Mouse (Mus musculus) thymus, adult 2 months (tissue): ENCODE data around the gene Cacnb4. TPM values are rescaled to one million over a fixed set of nuclear protein-coding genes. Genes with fewer than 3 reads are reported as not detected.

Experiments
- DNase-seq: peaks from one replicate; pipeline ENCODE4 v3.0.0; 2021
- H3K27ac ChIP-seq: fragments of 200-500 bp; 2 replicates; pipeline ENCODE4 v1.5.1; 2012; ENCODE audit warnings: low read length, control low read depth; ENCODE audit not compliant: control insufficient read depth, insufficient read depth
- H3K27me3 ChIP-seq: fragments of 200-500 bp; 2 replicates; pipeline ENCODE4 v1.6.1; 2012; ENCODE audit warnings: mild to moderate bottlenecking, low read length, moderate library complexity, mixed read lengths; ENCODE audit not compliant: control insufficient read depth, insufficient read depth
- H3K36me3 ChIP-seq: fragments of 200-500 bp; 2 replicates; pipeline ENCODE4 v1.6.1; 2012; ENCODE audit warnings: mild to moderate bottlenecking, low read length, moderate library complexity; ENCODE audit not compliant: control insufficient read depth, insufficient read depth
- H3K4me1 ChIP-seq: fragments of 200-500 bp; replicated peaks from 2 replicates; pipeline ENCODE4 v1.6.1; 2012; ENCODE audit warnings: low read length; ENCODE audit not compliant: control insufficient read depth, insufficient read depth
- H3K4me3 ChIP-seq: fragments of 200-500 bp; 2 replicates; pipeline ENCODE4 v1.5.1; 2012; ENCODE audit warnings: mild to moderate bottlenecking, low read length, control low read depth, moderate library complexity; ENCODE audit not compliant: control insufficient read depth, insufficient read depth
- CTCF ChIP-seq: fragments of 200-500 bp; IDR thresholded peaks from 2 replicates; pipeline ENCODE4 v1.5.1; 2012; ENCODE audit warnings: mild to moderate bottlenecking, control low read depth, low read length, moderate library complexity, borderline replicate concordance; ENCODE audit not compliant: control insufficient read depth, poor library complexity, insufficient read depth; ENCODE audit errors: extremely low read depth
- POLR2A ChIP-seq: fragments of 200-500 bp; IDR thresholded peaks from 2 replicates; pipeline ENCODE4 v1.6.1; 2012; ENCODE audit warnings: mild to moderate bottlenecking, low read length, control low read depth, moderate library complexity; ENCODE audit not compliant: control insufficient read depth, poor library complexity, insufficient read depth; ENCODE audit errors: extremely low read depth
- whole genome bisulfite sequencing: fragments of 180-500 bp; shearing (Covaris S2); methylation state at CpG from one replicate; pipeline ENCODE4 v1.1.7; 2018; 5-methylcytosine and 5-hydroxymethylcytosine counted together
- polyA plus RNA-seq: library from polyadenylated mRNA; depleted of rRNA; stranded (reverse); fragments of >200 nt; gene quantifications from 2 replicates; pipeline ENCODE4 v1.2.3, GENCODE M21; 2012

The Cacnb4 gene
- polyA plus RNA-seq, 1 experiment = 0.04 TPM

DNA sequence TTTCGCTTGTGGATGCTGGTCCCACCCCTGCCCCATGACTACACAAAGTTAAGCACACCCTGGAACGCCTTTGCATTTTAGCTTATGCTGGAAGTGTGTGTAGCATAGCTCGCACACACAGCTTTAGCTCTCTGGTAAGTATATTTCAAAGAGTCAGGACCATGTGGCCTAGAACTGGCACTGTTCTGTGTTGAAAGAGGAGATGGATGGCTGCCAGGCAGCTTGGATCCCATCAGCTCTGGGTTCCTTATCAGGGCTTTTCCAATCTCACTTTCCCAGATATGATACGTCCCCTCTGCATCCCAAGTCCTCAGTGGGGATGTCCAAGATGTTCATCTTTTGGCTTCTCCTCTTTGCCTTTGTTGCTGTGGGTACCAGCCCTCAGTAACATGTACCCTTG lies 157.9 kb downstream of the Cacnb4 start:
- H3K27ac ChIP-seq = no peak overlapping the region
- 96% methylated on average over 4 of the region's 4 CpGs for WGBS
- no peaks in the 10 kb centered on the region for H3K4me1 ChIP-seq
- no peaks in the 10 kb centered on the region for H3K27me3 ChIP-seq
- DNase-seq = no peak
- H3K36me3 ChIP-seq = no peaks in the 10 kb centered on the region
- TF ChIP-seq POLR2A = no peak
- TF ChIP-seq CTCF = no peak
- no peak overlapping the region for H3K4me3 ChIP-seq

DNA sequence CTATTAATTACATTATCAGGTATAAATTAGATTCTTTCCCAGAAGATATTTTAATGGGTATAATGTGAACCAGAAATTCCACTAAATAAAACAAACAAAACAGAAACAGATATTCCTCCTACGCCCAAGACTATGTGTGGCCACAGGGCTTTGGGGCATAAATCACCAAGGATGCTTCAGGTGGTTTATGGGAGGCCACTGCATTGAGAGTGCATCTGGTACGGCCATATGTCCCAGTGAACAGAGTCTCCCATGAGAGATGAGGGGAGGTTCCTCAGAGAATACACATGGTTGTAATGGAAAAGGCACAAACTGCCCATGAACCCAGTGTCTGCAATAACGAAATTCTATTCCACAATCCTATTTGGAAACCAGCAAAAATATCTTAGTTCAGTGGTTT lies 160.1 kb downstream of the Cacnb4 start:
- H3K4me3 ChIP-seq = no peak overlapping the region
- no peaks in the 10 kb centered on the region for H3K27me3 ChIP-seq
- WGBS = 95% methylated on average over 3 of the region's 3 CpGs
- TF ChIP-seq POLR2A (no peak), CTCF (no peak)
- no peak for DNase-seq
- H3K4me1 ChIP-seq = no peaks in the 10 kb centered on the region
- H3K27ac ChIP-seq = no peak overlapping the region
- no peaks in the 10 kb centered on the region for H3K36me3 ChIP-seq

DNA sequence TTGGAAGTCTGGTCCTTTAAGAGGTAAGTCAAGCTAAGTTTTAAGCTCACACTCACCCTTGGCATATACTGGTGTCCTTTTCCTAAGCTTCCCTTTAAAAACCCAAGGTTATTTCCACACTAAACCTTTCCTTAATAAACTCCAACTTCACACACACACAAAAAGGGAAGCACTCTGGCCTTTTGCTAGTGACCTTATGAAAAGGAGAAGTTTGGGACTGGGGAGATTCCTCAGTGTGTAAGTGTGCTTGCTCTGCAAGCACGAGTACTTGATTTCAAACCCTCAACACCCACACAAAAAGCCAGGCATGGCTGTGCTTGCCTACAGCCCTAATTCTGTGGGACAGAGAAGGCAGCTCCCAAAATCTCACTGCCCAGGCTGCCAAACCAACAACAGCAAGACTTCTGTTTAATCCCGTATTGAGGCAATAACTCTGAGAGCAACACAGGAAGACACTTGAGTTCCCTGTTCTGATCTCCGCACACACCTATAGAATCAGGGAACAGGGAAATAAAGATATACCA lies 163.7 kb downstream of the Cacnb4 start:
- Histone ChIP-seq H3K4me3 (no peak overlapping the region), H3K27ac (no peak overlapping the region), H3K27me3 (no peaks in the 10 kb centered on the region), H3K4me1 (no peaks in the 10 kb centered on the region), H3K36me3 (no peaks in the 10 kb centered on the region)
- TF ChIP-seq POLR2A = no peak
- no peak for TF ChIP-seq CTCF
- no peak for DNase-seq
- 44% methylated on average over 3 of the region's 3 CpGs for WGBS

- H3K36me3 ChIP-seq = no peaks in the 10 kb centered on the region
- no peak overlapping the region for H3K27ac ChIP-seq
- H3K27me3 ChIP-seq = no peaks in the 10 kb centered on the region
- 81% methylated on average over 3 of the region's 3 CpGs for WGBS
- TF ChIP-seq POLR2A (no peak), CTCF (no peak)
- H3K4me3 ChIP-seq = no peak overlapping the region
- no peak for DNase-seq
- H3K4me1 ChIP-seq = no peaks in the 10 kb centered on the region
These were observed 164.4 kb downstream of the Cacnb4 start for GRCm38 (mm10) chr2:52512206-52512605.

GRCm38 (mm10) chr2:52511799-52512198 lies 164.8 kb downstream of the Cacnb4 start:
- H3K36me3 ChIP-seq = no peaks in the 10 kb centered on the region
- H3K4me1 ChIP-seq = no peaks in the 10 kb centered on the region
- H3K4me3 ChIP-seq = no peak overlapping the region
- DNase-seq = no peak
- H3K27me3 ChIP-seq = no peaks in the 10 kb centered on the region
- no peak for TF ChIP-seq POLR2A
- no peak for TF ChIP-seq CTCF
- 89% methylated on average over 13 of the region's 13 CpGs for WGBS
- H3K27ac ChIP-seq = no peak overlapping the region

DNA sequence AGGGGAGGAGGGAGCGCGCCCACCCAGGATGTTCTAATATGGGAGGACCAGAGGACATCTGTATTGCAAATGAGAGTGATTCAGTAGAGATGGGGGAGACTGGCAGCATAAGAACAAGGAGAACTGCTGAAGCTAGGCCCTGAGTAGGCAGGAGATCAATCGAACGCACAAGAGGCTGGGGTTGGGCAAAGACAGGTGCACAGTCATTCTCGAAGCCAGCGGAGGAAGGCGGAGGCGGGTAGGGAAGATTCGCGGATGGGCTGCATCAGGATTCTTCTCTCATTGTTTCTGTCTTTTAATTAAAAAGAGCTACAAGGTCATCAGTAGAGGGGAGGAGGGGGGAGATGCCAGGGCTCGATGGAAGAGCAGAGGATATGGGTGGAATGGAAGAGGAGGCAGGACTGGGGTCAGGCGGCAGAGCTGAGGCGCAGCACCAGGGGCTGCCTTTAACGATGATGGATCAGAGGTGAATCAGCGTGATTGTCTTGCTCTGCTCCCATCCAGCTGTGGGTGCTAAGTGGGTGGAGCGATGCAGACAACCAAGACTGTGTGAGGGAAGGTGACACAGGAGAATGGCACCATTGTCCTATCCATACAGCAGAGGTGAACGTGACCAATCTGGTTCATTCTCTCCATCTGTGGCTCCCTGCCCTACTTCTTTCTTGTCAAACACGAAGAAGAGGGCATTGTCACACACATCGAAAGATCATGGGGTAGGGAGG lies 166.7 kb downstream of the Cacnb4 start:
- no peak for DNase-seq
- H3K27ac ChIP-seq = no peak overlapping the region
- H3K36me3 ChIP-seq = no peaks in the 10 kb centered on the region
- no peaks in the 10 kb centered on the region for H3K27me3 ChIP-seq
- 94% methylated on average over 19 of the region's 19 CpGs for WGBS
- no peaks in the 10 kb centered on the region for H3K4me1 ChIP-seq
- no peak for TF ChIP-seq CTCF
- TF ChIP-seq POLR2A = no peak
- no peak overlapping the region for H3K4me3 ChIP-seq

GRCm38 (mm10) chr2:52505164-52505563 lies 171.5 kb downstream of the Cacnb4 start:
- no peak overlapping the region for H3K27ac ChIP-seq
- no peaks in the 10 kb centered on the region for H3K4me1 ChIP-seq
- H3K4me3 ChIP-seq = no peak overlapping the region
- TF ChIP-seq CTCF = no peak
- TF ChIP-seq POLR2A = no peak
- no peaks in the 10 kb centered on the region for H3K27me3 ChIP-seq
- H3K36me3 ChIP-seq = no peaks in the 10 kb centered on the region
- WGBS = 94% methylated on average over 2 of the region's 2 CpGs
- DNase-seq = no peak
